Mouse (Mus musculus) layer of hippocampus, postnatal 25 days (tissue): ENCODE measurements around the gene Fbxl5. TPM values are rescaled to one million over a fixed set of nuclear protein-coding genes. Genes with fewer than 3 reads are reported as not detected.

Source experiments
- DNase-seq, 2 experiments: peaks; one replicate each; pipeline ENCODE4 v3.0.0; 2022; ENCODE audit warnings: mixed read lengths in 2 of 2, low spot score in 1 of 2; ENCODE audit errors: extremely low spot score in 1 of 2
- total RNA-seq, 2 experiments: library from RNA; stranded (reverse); gene quantifications; 2 replicates each; pipeline ENCODE4 v1.2.3; 2021

The Fbxl5 gene
- total RNA-seq, 2 experiments from 2014 or later: 86.7 to 94.9 TPM

GRCm38 (mm10) chr5:43787976-43788752, 33.3 kb downstream of the Fbxl5 start:
- no peak for DNase-seq

- DNase-seq: no peak
These were observed 34.8 kb downstream of the Fbxl5 start for GRCm38 (mm10) chr5:43786607-43787006.

- DNase-seq: no peak
These were observed 37.4 kb downstream of the Fbxl5 start for GRCm38 (mm10) chr5:43783996-43784395.

- peak; percentile 72 to 81 for DNase-seq
These were observed 39.2 kb downstream of the Fbxl5 start for GRCm38 (mm10) chr5:43781977-43782930.

- DNase-seq: peak; percentile 8 to 46
These were observed 39.9 kb downstream of the Fbxl5 start for GRCm38 (mm10) chr5:43781423-43781976.

GRCm38 (mm10) chr5:43778583-43778982, 42.9 kb downstream of the Fbxl5 start:
- DNase-seq: no peak

GRCm38 (mm10) chr5:43776993-43777392, 44.4 kb downstream of the Fbxl5 start:
- DNase-seq: no peak

GRCm38 (mm10) chr5:43776407-43776806, 45.0 kb downstream of the Fbxl5 start:
- no peak for DNase-seq

GRCm38 (mm10) chr5:43771555-43771954, 49.9 kb downstream of the Fbxl5 start:
- no peak for DNase-seq

- DNase-seq: no peak
These were observed 50.7 kb downstream of the Fbxl5 start for GRCm38 (mm10) chr5:43770618-43771354.

- no peak for DNase-seq
These were observed 72.3 kb downstream of the Fbxl5 start for GRCm38 (mm10) chr5:43749092-43749491.

GRCm38 (mm10) chr5:43748039-43748438, 73.4 kb downstream of the Fbxl5 start:
- DNase-seq: no peak

GRCm38 (mm10) chr5:43745156-43745555, 76.3 kb downstream of the Fbxl5 start:
- no peak for DNase-seq

- DNase-seq: no peak
These were observed 77.3 kb downstream of the Fbxl5 start for GRCm38 (mm10) chr5:43744187-43744586.

- DNase-seq: no peak
These were observed 89.1 kb downstream of the Fbxl5 start for GRCm38 (mm10) chr5:43732381-43732780.

- DNase-seq: no peak
These were observed 92.9 kb downstream of the Fbxl5 start for GRCm38 (mm10) chr5:43728375-43729165.

GRCm38 (mm10) chr5:43723830-43724229, 97.6 kb downstream of the Fbxl5 start:
- no peak for DNase-seq

- DNase-seq: no peak
These were observed 99.0 kb downstream of the Fbxl5 start for GRCm38 (mm10) chr5:43722452-43722783.

- no peak for DNase-seq
These were observed 99.6 kb downstream of the Fbxl5 start for GRCm38 (mm10) chr5:43721538-43722451.
